20 mouse cellular contexts compared by ENCODE assay signal in genomic region chr9:103945406-103945805, GRCm38 (mm10). TPM values are rescaled to one million over a fixed set of nuclear protein-coding genes. Genes with fewer than 3 reads are reported as not detected.
DNase-seq lines count a peak whose midpoint lies in the region; ATAC-seq lines count a peak whose summit lies in the region.
"Had no signal": no experiment of that assay in that cellular context is flagged by ENCODE, and none has a peak within 500 bp of the region (broad histone marks: within the 10 kb centered on the region; RNA-seq: fewer than 3 reads in every experiment).

No protein-coding gene starts in this region.

- peak; percentile 68 for DNase-seq in right cerebral cortex, adult 18-20 months
- DNase-seq in right cerebral cortex, postnatal 4 days, result no peak
- peak; percentile 8 to 30 for DNase-seq in frontal cortex, postnatal 10 days (ENCODE audit: low spot score in 2 of 2)
- DNase-seq in left cerebral cortex, postnatal 14 days (ENCODE audit: low spot score in 2 of 2), result peak; percentile 54 to 57
- DNase-seq in spleen, postnatal 14 days (ENCODE audit: low spot score in 2 of 2), result no peak
- DNase-seq in urinary bladder, adult 2 months (ENCODE audit: low spot score), result no peak
- DNase-seq: B cell, adult 2 months; cerebellum, postnatal 10 days; embryo, embryonic 11 days; kidney, postnatal 4 days; layer of hippocampus, postnatal 36 days; lung, adult 18-20 months; lung, postnatal 36 days; spleen, adult 18-20 months; thymus, postnatal 25 days had no signal

- H3K36me3 ChIP-seq in intestine, embryonic 16.5 days (ENCODE audit: control insufficient read depth, insufficient read depth, low read length), result no peaks in the 10 kb centered on the region
- H3K36me3 ChIP-seq: embryonic facial prominence, embryonic 15.5 days; midbrain, embryonic 10.5 days; neural tube, embryonic 12.5 days had no signal

- no peak for ATAC-seq in intestine, embryonic 16.5 days
- ATAC-seq: inflammation-experienced regulatory T-cells, adult 6 months had no signal

- no peak overlapping the region for H3K27ac ChIP-seq in intestine, embryonic 16.5 days (ENCODE audit: low read length)
- H3K27ac ChIP-seq: embryonic facial prominence, embryonic 15.5 days; midbrain, embryonic 10.5 days; neural tube, embryonic 12.5 days had no signal

- H3K4me1 ChIP-seq in intestine, embryonic 16.5 days (ENCODE audit: control insufficient read depth, insufficient read depth, low read length), result no peaks in the 10 kb centered on the region
- H3K4me1 ChIP-seq: midbrain, embryonic 10.5 days; neural tube, embryonic 12.5 days had no signal

- H3K27me3 ChIP-seq in intestine, embryonic 16.5 days (replicated peaks; ENCODE audit: control insufficient read depth, insufficient read depth, low read length), result no peaks in the 10 kb centered on the region
- H3K27me3 ChIP-seq: embryonic facial prominence, embryonic 15.5 days; neural tube, embryonic 12.5 days had no signal

- no peak overlapping the region for H3K9ac ChIP-seq in intestine, embryonic 16.5 days (ENCODE audit: low read depth, low read length)
- H3K9ac ChIP-seq: embryonic facial prominence, embryonic 15.5 days; neural tube, embryonic 12.5 days had no signal

- H3K9me3 ChIP-seq in intestine, embryonic 16.5 days (ENCODE audit: control insufficient read depth, low read length), result no peaks in the 10 kb centered on the region
- H3K9me3 ChIP-seq: embryonic facial prominence, embryonic 15.5 days; neural tube, embryonic 12.5 days had no signal

- H3K4me2 ChIP-seq in intestine, embryonic 16.5 days (ENCODE audit: low read depth, low read length), result no peak overlapping the region
- H3K4me2 ChIP-seq: embryonic facial prominence, embryonic 15.5 days; neural tube, embryonic 12.5 days had no signal

- intact Hi-C loops in left cerebral cortex, postnatal 14 days (cut with DNase I), result no loop called here

- H3K4me3 ChIP-seq in intestine, embryonic 16.5 days (ENCODE audit: low read length), result no peak overlapping the region
- H3K4me3 ChIP-seq: embryonic facial prominence, embryonic 15.5 days; midbrain, embryonic 10.5 days; neural tube, embryonic 12.5 days had no signal

- 83% methylated on average over 11 of the region's 11 CpGs for WGBS in intestine, embryonic 16.5 days

RNA-seq across cellular contexts. Expression of gene Nphp3, which starts 56.9 kb away (rescaled TPM):
- total RNA-seq in left cerebral cortex, postnatal 14 days (2021), result 1 to 10 TPM; 5.5 to 8.4 TPM
- polyA plus RNA-seq in urinary bladder, adult 2 months (2012; rRNA removed), result 12.2 and 14.5 TPM in 2 replicates
- 2.3 and 2.5 TPM in 2 replicates for polyA plus RNA-seq in intestine, embryonic 16.5 days (2015; fragmentation: Nextera tagmentation; extraction: Ambion mirVana)

Comparison
In these comparisons a context has a peak if more than half of its experiments do, and no peak if none do; other contexts are left out.
1. DNase-seq: peak in right cerebral cortex, adult 18-20 months (single experiment), frontal cortex, postnatal 10 days (2 of 2) and left cerebral cortex, postnatal 14 days (2 of 2); none in right cerebral cortex, postnatal 4 days (single experiment), spleen, postnatal 14 days (0 of 2) and urinary bladder, adult 2 months (single experiment).